Mouse (Mus musculus): ENCODE results near the gene Ddx39. TPM values are rescaled to one million over a fixed set of nuclear protein-coding genes. Genes with fewer than 3 reads are reported as not detected.

The Ddx39 gene
- polyA plus RNA-seq, 1 experiment from 2014 or later = 154 TPM

DNA sequence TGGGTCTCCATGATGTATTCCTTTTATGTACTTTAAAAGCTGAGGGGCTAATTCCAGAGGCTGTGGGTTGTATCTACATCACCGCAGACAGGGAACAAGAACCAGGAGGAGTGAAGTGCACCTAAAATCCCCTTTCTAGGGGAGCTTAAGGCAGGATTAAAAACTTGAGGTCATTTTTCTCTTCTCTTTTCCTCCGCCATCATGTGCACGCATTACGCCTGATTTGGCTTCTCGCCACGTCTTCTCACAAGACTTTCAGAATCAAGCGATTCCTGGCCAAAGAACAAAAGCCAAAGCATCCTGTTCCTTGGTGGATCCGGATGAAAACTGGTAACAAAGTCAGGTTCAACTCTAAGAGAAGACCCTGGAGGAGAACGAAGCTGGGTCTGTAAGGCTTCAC lies 34.3 kb downstream of the Ddx39 start:
- no peak for ATAC-seq (ENCODE audit: insufficient read depth, low FRiP score)

DNA sequence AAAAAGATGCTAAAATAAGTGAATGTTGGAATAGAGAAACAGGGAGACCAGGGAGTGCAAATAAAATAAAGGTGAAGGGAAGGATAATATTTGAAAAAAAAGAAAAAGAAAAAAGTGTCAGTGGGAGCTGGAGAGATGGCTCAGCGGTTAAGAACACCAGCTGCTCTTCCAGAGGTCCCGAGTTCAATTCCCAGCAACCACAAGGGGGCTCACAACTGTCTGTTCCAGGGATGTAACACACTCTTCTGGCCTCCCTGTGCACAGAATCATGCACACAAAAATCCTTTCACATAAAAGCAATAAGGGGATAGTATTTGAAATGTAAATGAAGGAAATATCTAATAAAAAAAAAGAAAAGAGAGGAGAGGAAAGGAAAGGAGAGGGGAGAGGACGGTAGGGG lies 39.2 kb downstream of the Ddx39 start:
- 38% methylated on average over 3 of the region's 3 CpGs for WGBS
- Histone ChIP-seq H3K4me3 (replicated peaks; ENCODE audit: low read length) (no peak overlapping the region), H3K36me3 (ENCODE audit: control insufficient read depth, insufficient read depth, low read length) (no peaks in the 10 kb centered on the region), H3K4me1 (ENCODE audit: control insufficient read depth, insufficient read depth, low read length) (no peaks in the 10 kb centered on the region), H3K9ac (ENCODE audit: low read length) (no peak overlapping the region), H3K27ac (ENCODE audit: low read length) (no peak overlapping the region), H3K9me3 (replicated peaks; ENCODE audit: control insufficient read depth, low read length) (0 out of 2 replicates have a peak, but pooled peaks cover 4% of the 10 kb centered on the region), H3K27me3 (ENCODE audit: control insufficient read depth, insufficient read depth, low read length) (no peaks in the 10 kb centered on the region), H3K4me2 (ENCODE audit: low read depth, low read length) (no peak overlapping the region)
- ATAC-seq (ENCODE audit: insufficient read depth, low FRiP score) = no peak

More for the DNA sequence above, 34.3 kb downstream of the Ddx39 start:
- Histone ChIP-seq H3K27me3 (ENCODE audit: control insufficient read depth, insufficient read depth, low read length) (no peaks in the 10 kb centered on the region), H3K27ac (ENCODE audit: low read length) (peak overlapping the region; percentile 74), H3K4me3 (replicated peaks; ENCODE audit: low read length) (no peak overlapping the region), H3K9me3 (replicated peaks; ENCODE audit: control insufficient read depth, low read length) (no peaks in the 10 kb centered on the region), H3K4me1 (ENCODE audit: control insufficient read depth, insufficient read depth, low read length) (peaks cover 13% of the 10 kb centered on the region), H3K4me2 (ENCODE audit: low read depth, low read length) (no peak overlapping the region), H3K36me3 (ENCODE audit: control insufficient read depth, insufficient read depth, low read length) (no peaks in the 10 kb centered on the region), H3K9ac (ENCODE audit: low read length) (no peak overlapping the region)
- WGBS = 58% methylated on average over 9 of the region's 9 CpGs

DNA sequence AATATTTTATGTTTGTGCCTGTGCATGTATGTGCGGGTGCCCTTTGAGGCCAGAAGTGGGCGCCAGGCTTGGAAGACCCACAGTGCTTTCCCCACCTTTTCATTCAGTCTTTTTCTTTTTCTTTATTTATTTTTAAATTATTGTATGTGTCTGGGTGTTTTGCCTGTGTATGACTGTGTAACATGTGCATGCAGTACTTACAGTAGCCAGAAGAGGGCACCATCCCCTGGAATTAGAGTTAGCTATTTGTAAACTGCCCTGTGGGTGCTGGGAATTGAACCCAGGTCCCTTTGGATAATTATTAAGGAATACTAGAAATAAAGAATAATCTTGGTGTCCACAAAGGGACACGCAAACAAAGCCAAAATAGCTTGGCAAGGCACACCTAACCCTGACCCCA lies 41.3 kb downstream of the Ddx39 start:
- Histone ChIP-seq H3K9ac (ENCODE audit: low read length) (no peak overlapping the region), H3K4me1 (ENCODE audit: control insufficient read depth, insufficient read depth, low read length) (no peaks in the 10 kb centered on the region), H3K4me2 (ENCODE audit: low read depth, low read length) (no peak overlapping the region), H3K36me3 (ENCODE audit: control insufficient read depth, insufficient read depth, low read length) (no peaks in the 10 kb centered on the region), H3K27ac (ENCODE audit: low read length) (no peak overlapping the region), H3K9me3 (replicated peaks; ENCODE audit: control insufficient read depth, low read length) (0 out of 2 replicates have a peak, but pooled peaks cover 4% of the 10 kb centered on the region), H3K27me3 (ENCODE audit: control insufficient read depth, insufficient read depth, low read length) (no peaks in the 10 kb centered on the region), H3K4me3 (replicated peaks; ENCODE audit: low read length) (no peak overlapping the region)
- 95% methylated on average over 3 of the region's 3 CpGs for WGBS
- no peak for ATAC-seq (ENCODE audit: insufficient read depth, low FRiP score)

DNA sequence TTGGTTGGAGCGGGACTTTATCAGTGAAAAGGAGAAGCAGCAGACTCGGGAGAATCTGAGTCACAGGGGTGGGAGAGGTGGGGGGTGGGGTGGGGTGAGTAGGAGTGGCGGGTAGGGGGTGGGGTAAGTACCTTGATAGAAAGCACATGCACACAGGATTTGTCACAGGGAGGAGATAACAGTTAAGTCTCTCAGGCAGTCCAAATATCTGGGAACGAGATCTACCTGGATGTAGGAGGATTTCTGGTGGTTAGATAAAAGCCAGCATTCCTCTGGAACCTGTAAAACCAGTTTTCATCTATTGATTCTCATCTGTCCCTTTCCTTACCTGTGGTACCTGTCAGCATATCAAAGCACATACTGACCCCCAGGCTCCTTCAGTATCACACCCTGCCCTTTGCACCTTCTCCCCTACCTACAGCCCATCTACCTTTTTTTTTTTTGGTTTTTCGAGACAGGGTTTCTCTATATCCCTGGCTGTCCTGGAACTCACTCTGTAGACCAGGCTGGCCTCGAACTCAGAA lies 42.2 kb downstream of the Ddx39 start:
- WGBS = 53% methylated on average over 6 of the region's 6 CpGs
- H3K4me1 ChIP-seq (ENCODE audit: control insufficient read depth, insufficient read depth, low read length) = no peaks in the 10 kb centered on the region
- H3K9me3 ChIP-seq (replicated peaks; ENCODE audit: control insufficient read depth, low read length) = 0 out of 2 replicates have a peak, but pooled peaks cover 4% of the 10 kb centered on the region
- H3K36me3 ChIP-seq (ENCODE audit: control insufficient read depth, insufficient read depth, low read length) = no peaks in the 10 kb centered on the region
- peak; percentile 38; the same call in 1 of the 2 replicates for ATAC-seq (ENCODE audit: insufficient read depth, low FRiP score)
- no peak overlapping the region for H3K4me2 ChIP-seq (ENCODE audit: low read depth, low read length)
- H3K4me3 ChIP-seq (replicated peaks; ENCODE audit: low read length) = no peak overlapping the region
- H3K27me3 ChIP-seq (ENCODE audit: control insufficient read depth, insufficient read depth, low read length) = no peaks in the 10 kb centered on the region
- no peak overlapping the region for H3K27ac ChIP-seq (ENCODE audit: low read length)
- no peak overlapping the region for H3K9ac ChIP-seq (ENCODE audit: low read length)

DNA sequence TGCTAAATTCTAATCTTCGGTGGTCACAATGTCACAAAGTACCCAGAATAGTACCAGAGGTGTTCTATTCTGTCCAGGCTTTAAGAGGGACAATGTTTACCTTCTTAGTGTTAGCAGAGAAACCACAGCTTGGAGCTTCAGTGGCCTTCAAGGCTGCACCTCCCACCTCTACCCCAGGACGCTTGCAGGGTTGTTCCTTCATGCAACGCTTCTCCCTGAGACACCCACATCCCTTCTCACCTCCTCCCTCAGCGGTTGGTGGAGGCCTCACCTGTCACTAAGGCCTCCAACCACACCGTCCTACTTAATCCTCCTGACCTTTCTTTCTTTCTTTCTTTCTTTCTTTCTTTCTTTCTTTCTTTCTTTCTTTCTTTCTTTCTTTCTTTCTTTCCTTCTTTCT lies 43.3 kb downstream of the Ddx39 start:
- Histone ChIP-seq H3K36me3 (ENCODE audit: control insufficient read depth, insufficient read depth, low read length) (no peaks in the 10 kb centered on the region), H3K9ac (ENCODE audit: low read length) (no peak overlapping the region), H3K27ac (ENCODE audit: low read length) (no peak overlapping the region), H3K4me3 (replicated peaks; ENCODE audit: low read length) (no peak overlapping the region), H3K4me1 (ENCODE audit: control insufficient read depth, insufficient read depth, low read length) (no peaks in the 10 kb centered on the region), H3K27me3 (ENCODE audit: control insufficient read depth, insufficient read depth, low read length) (no peaks in the 10 kb centered on the region), H3K4me2 (ENCODE audit: low read depth, low read length) (no peak overlapping the region), H3K9me3 (replicated peaks; ENCODE audit: control insufficient read depth, low read length) (0 out of 2 replicates have a peak, but pooled peaks cover 4% of the 10 kb centered on the region)
- ATAC-seq (ENCODE audit: insufficient read depth, low FRiP score) = no peak
- WGBS = 66% methylated on average over 5 of the region's 5 CpGs

DNA sequence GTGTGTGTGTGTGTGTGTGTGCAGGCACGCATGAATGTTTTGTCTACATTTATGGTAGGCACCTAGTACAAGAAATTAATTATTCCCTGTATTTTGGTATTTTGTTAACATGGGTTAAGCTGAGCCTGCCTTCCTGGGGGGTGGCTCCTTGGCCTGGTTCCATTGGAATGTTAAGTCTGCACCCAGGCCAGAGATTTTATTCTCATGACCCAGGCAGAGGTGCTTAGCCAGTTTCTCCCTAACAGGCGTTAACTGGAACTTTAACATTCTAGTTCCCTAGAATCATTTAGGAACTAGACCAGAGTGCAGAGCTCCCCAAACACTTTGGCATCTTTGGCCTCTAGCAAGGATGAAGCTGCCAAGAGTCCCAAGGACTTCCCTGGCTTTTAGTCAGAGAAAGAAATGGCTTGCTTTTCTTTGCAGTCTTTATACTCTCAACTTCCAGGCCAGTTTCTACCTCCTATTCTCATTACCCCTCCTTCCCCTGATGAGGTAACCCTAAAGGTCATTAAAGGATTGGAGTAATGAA lies 44.3 kb downstream of the Ddx39 start:
- Histone ChIP-seq H3K4me3 (replicated peaks; ENCODE audit: low read length) (no peak overlapping the region), H3K36me3 (ENCODE audit: control insufficient read depth, insufficient read depth, low read length) (no peaks in the 10 kb centered on the region), H3K27me3 (ENCODE audit: control insufficient read depth, insufficient read depth, low read length) (no peaks in the 10 kb centered on the region), H3K9me3 (replicated peaks; ENCODE audit: control insufficient read depth, low read length) (0 out of 2 replicates have a peak, but pooled peaks cover 4% of the 10 kb centered on the region), H3K27ac (ENCODE audit: low read length) (peak overlapping the region; percentile 14; the same call in 1 of the 2 replicates), H3K4me2 (ENCODE audit: low read depth, low read length) (no peak overlapping the region), H3K9ac (ENCODE audit: low read length) (no peak overlapping the region), H3K4me1 (ENCODE audit: control insufficient read depth, insufficient read depth, low read length) (no peaks in the 10 kb centered on the region)
- 53% methylated on average over 2 of the region's 2 CpGs for WGBS
- no peak for ATAC-seq (ENCODE audit: insufficient read depth, low FRiP score)

DNA sequence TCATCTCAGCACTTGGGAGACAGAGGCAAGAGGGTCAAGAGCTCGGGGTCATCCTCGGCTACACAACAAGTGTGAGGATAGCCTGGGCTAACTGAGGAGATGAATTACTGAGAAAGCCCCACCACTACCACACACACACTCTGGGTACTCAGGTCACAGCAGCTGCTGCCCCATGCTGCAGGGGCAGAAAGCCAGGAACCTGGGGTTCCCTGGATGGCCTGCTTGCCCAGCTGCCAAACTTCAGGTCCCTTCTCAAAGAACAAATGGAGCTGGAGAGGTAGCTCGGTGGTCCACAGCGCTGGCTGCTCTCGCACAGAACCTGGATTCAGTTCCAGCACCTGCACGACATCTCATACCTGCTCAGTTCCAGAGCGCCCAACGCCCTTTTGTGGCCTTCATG lies 49.1 kb downstream of the Ddx39 start:
- ATAC-seq (ENCODE audit: insufficient read depth, low FRiP score) = no peak
- no peak overlapping the region for H3K9ac ChIP-seq (ENCODE audit: low read length)

DNA sequence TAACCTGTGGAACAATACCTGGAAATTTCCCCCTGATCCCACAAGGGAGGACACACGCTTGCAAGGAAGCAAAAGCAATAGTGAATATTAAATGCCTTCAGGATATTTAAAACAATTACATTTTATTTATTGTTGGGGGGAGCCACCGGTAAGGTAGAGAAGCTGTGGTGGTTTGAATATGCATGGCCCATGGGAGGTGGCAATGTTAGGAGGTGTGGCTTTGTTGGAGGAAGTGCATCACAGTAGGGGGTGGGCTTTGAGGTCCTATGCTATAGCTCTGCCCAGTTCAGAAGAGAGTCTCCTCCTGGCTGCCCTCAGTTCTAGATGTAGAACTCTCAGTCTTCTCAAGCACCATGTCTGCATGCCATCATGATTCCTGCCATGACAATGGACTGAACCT lies 49.7 kb downstream of the Ddx39 start:
- H3K9ac ChIP-seq (ENCODE audit: low read length) = no peak overlapping the region
- H3K27me3 ChIP-seq (ENCODE audit: control insufficient read depth, insufficient read depth, low read length) = no peaks in the 10 kb centered on the region
- no peak overlapping the region for H3K4me3 ChIP-seq (replicated peaks; ENCODE audit: low read length)
- H3K4me1 ChIP-seq (ENCODE audit: control insufficient read depth, insufficient read depth, low read length) = peaks cover 8% of the 10 kb centered on the region
- H3K4me2 ChIP-seq (ENCODE audit: low read depth, low read length) = no peak overlapping the region
- no peak overlapping the region for H3K27ac ChIP-seq (ENCODE audit: low read length)
- ATAC-seq (ENCODE audit: insufficient read depth, low FRiP score) = no peak
- no peaks in the 10 kb centered on the region; the same call in 1 of the 2 replicates for H3K9me3 ChIP-seq (replicated peaks; ENCODE audit: control insufficient read depth, low read length)
- WGBS = 87% methylated on average over 2 of the region's 2 CpGs
- H3K36me3 ChIP-seq (ENCODE audit: control insufficient read depth, insufficient read depth, low read length) = no peaks in the 10 kb centered on the region

More for the DNA sequence above, 49.1 kb downstream of the Ddx39 start:
- Histone ChIP-seq H3K36me3 (ENCODE audit: control insufficient read depth, insufficient read depth, low read length) (no peaks in the 10 kb centered on the region), H3K9me3 (replicated peaks; ENCODE audit: control insufficient read depth, low read length) (no peaks in the 10 kb centered on the region; the same call in 1 of the 2 replicates), H3K27ac (ENCODE audit: low read length) (no peak overlapping the region), H3K4me1 (ENCODE audit: control insufficient read depth, insufficient read depth, low read length) (peaks cover 3% of the 10 kb centered on the region), H3K4me2 (ENCODE audit: low read depth, low read length) (no peak overlapping the region), H3K27me3 (ENCODE audit: control insufficient read depth, insufficient read depth, low read length) (no peaks in the 10 kb centered on the region), H3K4me3 (replicated peaks; ENCODE audit: low read length) (no peak overlapping the region)
- WGBS = 93% methylated on average over 8 of the region's 8 CpGs

DNA sequence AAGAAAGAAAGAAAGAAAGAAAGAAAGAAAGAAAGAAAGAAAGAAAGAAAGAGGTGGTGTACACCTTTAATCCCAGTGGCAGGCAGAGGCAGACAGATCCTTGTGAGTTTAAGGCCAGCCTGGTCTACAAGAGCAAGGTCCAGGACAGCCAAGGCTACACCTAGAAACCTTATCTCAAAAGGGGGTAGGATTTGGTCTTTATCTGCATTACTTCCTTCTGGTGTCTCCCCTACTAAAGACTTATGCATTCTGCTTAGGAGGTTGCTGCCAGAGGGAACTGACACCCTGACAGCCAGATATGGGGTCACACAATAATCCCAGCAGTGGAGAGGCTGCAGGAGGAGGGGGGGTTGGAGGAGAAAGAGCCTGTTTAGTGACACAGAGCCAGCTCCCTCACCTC lies 50.7 kb downstream of the Ddx39 start:
- ATAC-seq (ENCODE audit: insufficient read depth, low FRiP score) = no peak
- H3K9me3 ChIP-seq (replicated peaks; ENCODE audit: control insufficient read depth, low read length) = no peaks in the 10 kb centered on the region; the same call in 1 of the 2 replicates
- no peaks in the 10 kb centered on the region for H3K27me3 ChIP-seq (ENCODE audit: control insufficient read depth, insufficient read depth, low read length)
- H3K4me1 ChIP-seq (ENCODE audit: control insufficient read depth, insufficient read depth, low read length) = peaks cover 12% of the 10 kb centered on the region
- no peak overlapping the region for H3K9ac ChIP-seq (ENCODE audit: low read length)
- H3K36me3 ChIP-seq (ENCODE audit: control insufficient read depth, insufficient read depth, low read length) = no peaks in the 10 kb centered on the region
- no peak overlapping the region for H3K4me2 ChIP-seq (ENCODE audit: low read depth, low read length)
- no peak overlapping the region for H3K4me3 ChIP-seq (replicated peaks; ENCODE audit: low read length)
- no peak overlapping the region for H3K27ac ChIP-seq (ENCODE audit: low read length)
